Mouse (Mus musculus): Measurements from ENCODE around the gene Fam72a.

Gene Fam72a

DNA sequence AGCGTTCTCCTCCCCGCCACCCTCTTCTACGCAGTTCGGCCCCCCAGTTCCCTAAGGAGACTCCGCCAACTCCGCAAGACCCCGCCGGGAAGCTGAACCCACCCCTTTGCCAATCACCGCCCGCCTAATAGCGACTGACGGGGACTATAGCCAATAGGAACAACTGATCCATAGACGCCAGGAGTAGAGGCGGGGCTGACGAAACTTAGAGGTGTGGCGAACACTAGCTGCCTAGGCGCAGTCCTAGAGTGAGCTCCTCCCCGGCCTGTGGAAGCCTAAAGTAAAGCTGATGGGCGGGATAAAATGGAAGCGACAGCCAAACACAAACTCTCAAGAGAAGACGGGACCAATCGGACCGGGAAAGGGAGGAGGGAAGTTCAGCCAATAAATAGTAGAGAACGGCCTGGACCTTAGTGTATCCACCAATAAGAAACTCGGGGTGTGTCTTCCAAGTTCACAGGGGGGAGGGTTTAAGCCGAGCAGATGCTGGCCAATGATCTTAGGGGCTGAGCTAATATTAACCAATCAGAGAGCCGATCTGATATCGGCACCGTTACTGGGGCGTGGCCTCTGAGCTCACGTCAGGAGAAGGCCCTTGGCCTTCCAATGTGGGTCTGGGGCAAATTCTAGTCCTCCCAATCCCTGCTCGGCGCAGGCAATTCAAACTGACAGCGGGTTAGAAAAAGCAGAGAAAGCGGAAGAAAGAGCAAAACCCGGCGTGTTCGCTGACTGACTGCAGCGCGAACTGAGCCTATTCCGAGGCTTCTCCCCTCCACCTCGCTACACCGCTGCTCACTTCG is at the start of gene Fam72a, which contains the start of gene Srgap2:
Fam72a (plus strand) TSS at position 623 of the 800 bp plus-strand sequence.
Srgap2 (minus strand) TSS at position 72 of the 800 bp plus-strand sequence.
- DNase-seq (ENCODE audit: low spot score), result peak; percentile 99

DNA sequence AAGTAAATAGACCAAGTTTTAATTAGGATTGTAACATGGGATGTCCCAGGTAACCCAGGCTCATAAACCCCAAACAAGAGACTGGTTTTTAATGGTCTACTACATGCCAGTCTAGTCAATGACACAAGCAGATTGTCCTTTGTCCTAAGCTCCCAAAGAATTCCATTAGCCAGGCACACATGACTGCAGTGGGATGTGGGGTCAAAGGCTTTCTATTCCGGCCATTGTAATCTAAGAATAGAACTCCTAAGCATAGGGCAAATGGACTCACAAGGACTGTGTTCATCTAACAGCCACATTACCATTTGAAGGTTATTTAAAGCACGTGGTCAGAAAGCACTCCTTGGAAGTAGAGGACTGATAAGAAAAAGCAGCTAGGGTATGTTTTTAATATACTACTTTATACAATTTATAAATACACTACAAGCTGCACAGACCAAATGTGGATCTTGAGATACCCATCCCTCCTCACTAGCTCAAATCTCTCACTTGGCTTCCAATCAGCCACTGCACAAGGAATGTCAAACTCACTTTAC is 48.9 kb upstream of the Fam72a start:
- no peak for DNase-seq (ENCODE audit: low spot score)

DNA sequence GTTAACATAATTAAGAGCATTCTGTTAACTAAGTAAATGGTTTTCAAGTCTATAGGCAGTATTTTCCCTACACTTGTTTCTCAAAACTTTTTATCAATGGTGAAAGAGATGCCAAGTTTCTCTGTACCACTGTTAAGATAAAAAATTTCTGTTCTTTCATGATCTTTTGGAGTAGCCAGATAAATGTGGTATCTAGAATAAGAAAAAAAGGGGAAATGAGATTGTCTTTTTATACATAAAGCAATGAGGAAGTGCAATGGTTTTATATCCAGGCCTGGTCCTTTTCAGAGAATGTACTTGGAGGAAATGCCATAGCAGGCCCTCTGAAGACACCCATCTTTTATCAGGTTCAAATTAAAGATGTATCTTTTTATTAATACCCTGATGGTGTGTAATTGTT is 46.3 kb upstream of the Fam72a start:
- no peak for DNase-seq (ENCODE audit: low spot score)

- DNase-seq (ENCODE audit: low spot score), result no peak
These were observed 45.5 kb upstream of the Fam72a start for GRCm38 (mm10) chr1:131482242-131482641.

GRCm38 (mm10) chr1:131486094-131486850 is 41.4 kb upstream of the Fam72a start:
- DNase-seq (ENCODE audit: low spot score), result no peak

DNA sequence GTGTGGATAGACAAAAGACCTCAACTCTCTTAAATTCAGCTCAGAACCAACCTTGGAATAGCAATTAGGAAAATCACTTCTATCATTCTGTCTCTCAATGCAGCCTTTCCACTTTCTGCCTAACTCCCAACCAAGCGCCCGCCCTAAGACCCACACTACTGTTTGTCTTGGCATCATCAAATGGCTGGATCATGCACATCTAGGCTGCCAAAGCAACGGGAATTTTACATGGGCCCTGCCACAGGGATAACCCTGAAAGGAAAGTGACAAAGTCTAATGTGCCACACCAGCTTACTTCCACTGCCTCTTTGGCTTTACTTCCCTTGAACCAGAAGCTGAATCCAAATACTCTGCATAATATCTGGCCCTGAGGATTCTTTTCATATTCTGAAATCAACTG is 38.4 kb upstream of the Fam72a start:
- DNase-seq (ENCODE audit: low spot score), result no peak

- no peak for DNase-seq (ENCODE audit: low spot score)
These were observed 36.1 kb upstream of the Fam72a start for GRCm38 (mm10) chr1:131491579-131491978.

- no peak for DNase-seq (ENCODE audit: low spot score)
These were observed 35.3 kb upstream of the Fam72a start for GRCm38 (mm10) chr1:131492360-131492759.

DNA sequence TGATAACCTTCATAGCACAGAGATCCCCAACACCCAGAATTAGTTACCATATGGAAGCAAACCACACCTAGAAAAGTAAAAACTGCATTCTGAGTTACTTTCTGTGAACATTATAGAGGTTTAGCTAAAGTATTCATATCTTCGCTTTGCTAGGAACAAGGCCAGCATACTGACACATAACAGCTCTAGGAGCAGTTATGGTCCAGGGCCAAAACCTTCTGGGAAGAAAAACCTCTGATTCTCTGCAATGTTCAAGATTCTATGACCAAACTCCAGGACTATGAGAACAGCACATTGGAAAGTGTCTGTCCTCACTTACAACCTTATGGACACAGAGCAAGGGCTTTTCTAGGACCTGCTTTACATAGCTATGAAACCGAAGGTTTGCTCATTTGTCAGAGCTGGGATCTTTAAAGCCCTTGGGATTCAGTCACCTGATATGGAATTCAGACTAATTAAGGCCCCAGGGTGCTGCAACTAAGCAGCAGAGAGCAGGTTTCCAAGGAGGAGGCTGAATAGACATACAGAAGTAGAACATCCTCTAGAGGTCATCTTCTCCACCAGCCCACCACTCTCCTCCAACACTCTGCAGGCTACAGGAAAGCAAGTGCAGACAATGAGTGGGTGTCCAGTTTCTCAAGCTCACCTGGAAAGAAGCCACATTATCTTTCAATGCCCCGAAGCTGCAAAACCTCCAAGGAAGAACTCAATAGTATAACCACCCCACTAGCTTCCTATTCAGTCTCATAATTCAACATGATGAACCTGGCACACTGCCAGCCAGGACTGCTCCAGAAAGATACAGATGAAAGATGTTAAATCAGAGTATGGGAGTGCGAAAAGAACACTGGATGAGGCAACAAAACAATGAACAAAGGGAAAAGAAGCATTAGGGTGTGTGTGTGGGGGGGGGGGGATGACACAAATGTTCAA is 33.5 kb upstream of the Fam72a start:
- DNase-seq (ENCODE audit: low spot score), result peak; percentile 15

DNA sequence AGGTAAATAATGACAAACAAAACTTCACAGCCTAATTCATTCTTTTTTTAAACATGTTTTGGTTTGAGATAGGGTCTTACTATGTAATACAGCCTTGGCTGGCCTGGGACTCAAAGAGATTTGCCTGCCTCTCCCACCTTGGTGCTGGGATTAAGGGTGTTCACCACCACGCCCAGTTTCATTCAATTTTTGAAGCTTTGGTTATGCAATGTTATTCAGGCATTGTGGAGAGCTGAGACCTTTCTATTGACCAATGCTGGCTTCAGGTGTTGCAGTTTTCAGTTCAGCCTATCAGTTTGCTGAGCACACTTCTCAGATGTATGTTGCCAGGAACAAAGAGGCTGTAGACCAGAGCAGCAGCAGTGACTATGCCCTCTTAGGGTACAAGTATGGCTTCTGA is 29.5 kb upstream of the Fam72a start:
- DNase-seq (ENCODE audit: low spot score), result no peak

DNA sequence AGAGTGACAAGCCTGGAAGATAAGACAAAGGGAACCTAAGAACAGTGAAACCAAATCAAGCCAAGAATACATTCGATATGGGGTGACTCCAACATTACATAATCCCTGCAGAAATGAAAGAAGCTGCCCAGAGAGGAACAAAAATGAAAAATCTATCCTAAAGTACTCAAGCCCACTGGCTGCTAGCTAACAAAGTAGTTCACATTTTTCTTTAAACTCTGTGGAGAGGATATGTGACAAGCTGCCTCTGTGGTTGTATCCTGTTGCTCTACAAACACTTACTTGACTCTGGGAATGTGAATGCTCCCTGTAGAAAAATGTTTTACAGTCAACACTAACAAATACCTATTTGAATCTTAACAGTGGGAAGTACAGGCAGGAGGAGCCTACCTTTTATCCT is 26.0 kb upstream of the Fam72a start:
- no peak for DNase-seq (ENCODE audit: low spot score)

DNA sequence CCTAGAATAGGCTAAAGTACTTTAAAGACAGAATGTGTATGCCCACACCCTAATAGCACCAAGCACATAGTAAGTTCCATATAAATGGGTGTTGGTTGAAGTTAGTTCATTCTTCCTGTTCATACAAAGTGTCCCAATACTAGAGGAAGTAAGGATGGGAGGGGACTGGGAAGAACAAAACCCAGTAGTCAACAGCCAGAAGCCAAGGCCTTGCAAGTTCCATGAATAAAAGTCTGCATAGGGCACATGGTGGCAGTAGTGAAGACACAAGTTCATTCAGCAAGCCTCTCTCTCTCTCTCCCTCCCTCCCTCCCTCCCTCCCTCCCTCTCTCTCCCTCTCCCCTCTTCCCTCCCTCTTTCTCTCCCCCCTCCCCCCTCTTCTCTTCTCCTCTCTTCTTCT is 16.6 kb upstream of the Fam72a start:
- DNase-seq (ENCODE audit: low spot score), result no peak

DNA sequence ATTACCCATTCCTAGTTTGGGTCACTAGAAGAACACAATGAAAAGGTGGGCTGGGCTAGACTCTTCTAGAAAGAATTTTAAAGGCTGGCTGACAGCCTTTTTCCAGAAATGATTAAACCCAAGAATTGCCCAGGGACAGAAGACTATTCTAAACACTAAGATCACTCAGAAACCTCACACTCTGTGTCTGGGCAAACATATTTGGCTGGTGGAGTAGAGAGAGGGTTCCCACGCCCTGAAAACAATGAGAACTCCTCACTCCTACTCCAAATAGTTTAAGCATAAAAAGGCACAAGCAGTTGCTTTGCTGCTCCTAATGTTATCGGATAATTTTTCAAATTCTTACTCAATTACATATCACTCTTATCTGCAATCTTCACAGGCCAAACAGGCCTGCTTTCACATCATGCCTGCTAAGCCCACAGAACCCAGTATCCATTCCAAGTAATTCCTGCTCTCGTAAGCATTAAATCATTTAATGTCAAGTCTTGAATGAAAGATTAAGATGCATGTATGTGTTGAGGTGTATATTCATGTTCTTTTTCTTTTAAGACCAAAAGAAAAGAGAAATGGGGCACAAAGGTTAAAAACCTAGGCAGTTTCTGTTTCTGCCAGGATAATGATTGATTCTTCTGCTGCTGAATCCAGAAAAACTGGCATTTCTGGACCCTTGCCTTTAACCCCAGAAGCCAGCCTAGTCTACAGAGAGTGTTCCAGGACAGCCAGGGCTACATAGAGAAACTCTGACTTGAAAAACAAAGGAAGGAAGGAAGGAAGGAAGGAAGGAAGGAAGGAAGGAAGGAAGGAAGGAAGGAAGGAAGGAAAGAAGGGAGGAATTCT is 15.8 kb upstream of the Fam72a start:
- no peak for DNase-seq (ENCODE audit: low spot score)

GRCm38 (mm10) chr1:131513136-131513535 is 14.6 kb upstream of the Fam72a start:
- no peak for DNase-seq (ENCODE audit: low spot score)

- DNase-seq (ENCODE audit: low spot score), result no peak
These were observed 13.5 kb upstream of the Fam72a start for GRCm38 (mm10) chr1:131514197-131514596.

GRCm38 (mm10) chr1:131516588-131516987 is 11.1 kb upstream of the Fam72a start:
- no peak for DNase-seq (ENCODE audit: low spot score)

- DNase-seq (ENCODE audit: low spot score), result no peak
These were observed 3.9 kb upstream of the Fam72a start for GRCm38 (mm10) chr1:131523794-131524193.

GRCm38 (mm10) chr1:131525101-131525585 is 2.6 kb upstream of the Fam72a start:
- DNase-seq (ENCODE audit: low spot score), result peak; percentile 37

DNA sequence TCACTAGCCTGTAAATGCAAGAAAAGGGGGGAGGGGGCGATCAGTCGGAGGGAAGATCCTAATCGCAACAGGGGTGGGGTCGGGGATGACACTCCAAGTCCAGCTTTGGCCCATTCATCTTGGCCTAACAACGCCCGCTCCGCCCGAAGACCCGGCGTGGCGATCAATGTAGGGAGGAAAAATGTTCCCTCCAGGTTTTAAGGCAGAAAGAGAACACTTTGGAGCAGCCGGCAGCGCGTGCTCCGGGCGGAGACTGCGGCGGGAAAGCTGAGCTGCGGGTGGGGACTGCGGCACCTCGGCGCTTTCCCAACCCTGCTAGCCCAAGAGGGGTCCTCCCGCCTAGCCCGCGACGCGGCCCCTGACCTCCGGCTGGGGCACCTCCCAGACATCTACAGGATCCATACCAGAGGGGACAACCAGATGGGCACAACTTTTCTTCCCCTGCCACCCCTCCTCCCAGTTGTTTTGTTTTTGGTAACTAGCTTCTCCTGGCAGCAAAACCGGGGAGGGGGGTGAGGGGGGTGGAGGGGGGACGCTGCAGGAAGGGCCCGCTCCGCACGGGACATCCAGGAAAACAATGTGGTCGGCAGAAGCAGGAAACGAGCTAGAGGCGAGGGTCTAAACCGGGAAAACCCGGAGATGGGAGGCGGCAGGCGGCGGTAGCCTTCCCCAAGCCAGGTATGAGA is 2.0 kb upstream of the Fam72a start:
- peak; percentile 49 for DNase-seq (ENCODE audit: low spot score)

Data from testis, postnatal 14 days (tissue).